25 mouse cellular contexts compared by ENCODE assay signal in genomic region chr1:187365424-187365823, GRCm38 (mm10).
"Had no signal": no experiment of that assay in that cellular context is flagged by ENCODE, and none has a peak within 500 bp of the region (broad histone marks: within the 10 kb centered on the region; RNA-seq: fewer than 3 reads in every experiment).

No protein-coding gene starts in this region.

- ATAC-seq: hindbrain, embryonic 16.5 days; inflammation-experienced regulatory T-cells, adult 6 months; intestine, embryonic 15.5 days; intestine, postnatal 0 days; liver, embryonic 12.5 days had no signal

- H3K27ac ChIP-seq: gastrocnemius, adult 2 months; heart, adult 2 months; hindbrain, embryonic 10.5 days; hindbrain, embryonic 12.5 days; hindbrain, embryonic 14.5 days; intestine, embryonic 15.5 days; kidney, postnatal 0 days; limb, embryonic 13.5 days; limb, embryonic 15.5 days; liver, embryonic 12.5 days; liver, embryonic 14.5 days had no signal

- H3K4me3 ChIP-seq: gastrocnemius, adult 2 months; heart, adult 2 months; heart, embryonic 12.5 days; hindbrain, embryonic 10.5 days; hindbrain, embryonic 12.5 days; intestine, embryonic 15.5 days; limb, embryonic 13.5 days; limb, embryonic 15.5 days; liver, embryonic 12.5 days had no signal

- DNase-seq: gastrocnemius, adult 2 months; gastrocnemius, postnatal 10 days; gastrocnemius, postnatal 25 days; heart, adult 2 months; heart, postnatal 10 days; heart, postnatal 4 days; kidney, adult 18-20 months; kidney, postnatal 14 days; kidney, postnatal 4 days; layer of hippocampus, adult 9-11 months; layer of hippocampus, postnatal 36 days; left cerebral cortex, postnatal 4 days had no signal

- H3K4me1 ChIP-seq: heart, embryonic 12.5 days; hindbrain, embryonic 12.5 days; intestine, embryonic 15.5 days; limb, embryonic 15.5 days; liver, embryonic 12.5 days had no signal

- H3K36me3 ChIP-seq: heart, embryonic 12.5 days; hindbrain, embryonic 10.5 days; hindbrain, embryonic 12.5 days; intestine, embryonic 15.5 days; limb, embryonic 13.5 days; limb, embryonic 15.5 days; liver, embryonic 12.5 days had no signal

- H3K27me3 ChIP-seq: heart, embryonic 12.5 days; hindbrain, embryonic 12.5 days; intestine, embryonic 15.5 days; limb, embryonic 13.5 days; limb, embryonic 15.5 days; liver, embryonic 12.5 days had no signal
